Mouse (Mus musculus): Measurements from ENCODE around the gene Abi2. TPM values are rescaled to one million over a fixed set of nuclear protein-coding genes. Genes with fewer than 3 reads are reported as not detected.

The Abi2 gene
- total RNA-seq, 1 experiment from 2014 or later = 44.2 TPM

DNA sequence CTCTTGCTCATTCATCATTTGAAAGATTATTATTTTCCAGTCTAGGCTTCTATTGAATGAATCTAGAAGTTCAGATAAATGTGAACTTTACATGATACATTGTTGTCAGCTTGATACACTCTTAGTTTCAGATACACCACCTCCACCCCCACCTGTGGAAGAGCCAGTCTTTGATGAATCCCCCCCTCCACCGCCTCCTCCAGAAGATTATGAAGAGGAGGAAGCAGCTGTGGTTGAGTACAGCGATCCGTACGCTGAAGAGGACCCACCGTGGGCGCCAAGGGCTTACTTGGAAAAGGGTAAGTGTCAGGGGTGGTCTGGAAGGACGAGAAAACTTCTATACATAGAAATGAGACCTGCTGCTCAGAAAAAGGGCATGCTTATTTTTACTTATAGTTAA lies 61.1 kb downstream of the Abi2 start:
- no peak for ATAC-seq (replicated peaks in 1 of 2; ENCODE audit: insufficient read depth in 1 of 2, low FRiP score in 2 of 2, low TSS enrichment in 1 of 2, low read depth in 1 of 2, poor library complexity in 2 of 2, severe bottlenecking in 2 of 2)

- no peak for ATAC-seq (replicated peaks in 1 of 2; ENCODE audit: insufficient read depth in 1 of 2, low FRiP score in 2 of 2, low TSS enrichment in 1 of 2, low read depth in 1 of 2, poor library complexity in 2 of 2, severe bottlenecking in 2 of 2)
Observed at GRCm38 (mm10) chr1:60481561-60481960, 72.1 kb downstream of the Abi2 start.

GRCm38 (mm10) chr1:60482881-60483280 lies 73.5 kb downstream of the Abi2 start:
- ATAC-seq (replicated peaks in 1 of 2; ENCODE audit: insufficient read depth in 1 of 2, low FRiP score in 2 of 2, low TSS enrichment in 1 of 2, low read depth in 1 of 2, poor library complexity in 2 of 2, severe bottlenecking in 2 of 2) = peak in 1 of 2 experiments; percentile 56; a peak in 2 of 4 replicates

GRCm38 (mm10) chr1:60485649-60486048 lies 76.2 kb downstream of the Abi2 start:
- no peak for ATAC-seq (replicated peaks in 1 of 2; ENCODE audit: insufficient read depth in 1 of 2, low FRiP score in 2 of 2, low TSS enrichment in 1 of 2, low read depth in 1 of 2, poor library complexity in 2 of 2, severe bottlenecking in 2 of 2)

- no peak for ATAC-seq (replicated peaks in 1 of 2; ENCODE audit: insufficient read depth in 1 of 2, low FRiP score in 2 of 2, low TSS enrichment in 1 of 2, low read depth in 1 of 2, poor library complexity in 2 of 2, severe bottlenecking in 2 of 2)
Observed at GRCm38 (mm10) chr1:60488635-60489034, 79.2 kb downstream of the Abi2 start.

GRCm38 (mm10) chr1:60489660-60490059 lies 80.2 kb downstream of the Abi2 start:
- no peak for ATAC-seq (replicated peaks in 1 of 2; ENCODE audit: insufficient read depth in 1 of 2, low FRiP score in 2 of 2, low TSS enrichment in 1 of 2, low read depth in 1 of 2, poor library complexity in 2 of 2, severe bottlenecking in 2 of 2)

GRCm38 (mm10) chr1:60490510-60490909 lies 81.1 kb downstream of the Abi2 start:
- no peak for ATAC-seq (replicated peaks in 1 of 2; ENCODE audit: insufficient read depth in 1 of 2, low FRiP score in 2 of 2, low TSS enrichment in 1 of 2, low read depth in 1 of 2, poor library complexity in 2 of 2, severe bottlenecking in 2 of 2)

GRCm38 (mm10) chr1:60492404-60492803 lies 83.0 kb downstream of the Abi2 start:
- ATAC-seq (replicated peaks in 1 of 2; ENCODE audit: insufficient read depth in 1 of 2, low FRiP score in 2 of 2, low TSS enrichment in 1 of 2, low read depth in 1 of 2, poor library complexity in 2 of 2, severe bottlenecking in 2 of 2) = no peak

- ATAC-seq (replicated peaks in 1 of 2; ENCODE audit: insufficient read depth in 1 of 2, low FRiP score in 2 of 2, low TSS enrichment in 1 of 2, low read depth in 1 of 2, poor library complexity in 2 of 2, severe bottlenecking in 2 of 2) = no peak
Observed at GRCm38 (mm10) chr1:60493421-60493820, 84.0 kb downstream of the Abi2 start.

DNA sequence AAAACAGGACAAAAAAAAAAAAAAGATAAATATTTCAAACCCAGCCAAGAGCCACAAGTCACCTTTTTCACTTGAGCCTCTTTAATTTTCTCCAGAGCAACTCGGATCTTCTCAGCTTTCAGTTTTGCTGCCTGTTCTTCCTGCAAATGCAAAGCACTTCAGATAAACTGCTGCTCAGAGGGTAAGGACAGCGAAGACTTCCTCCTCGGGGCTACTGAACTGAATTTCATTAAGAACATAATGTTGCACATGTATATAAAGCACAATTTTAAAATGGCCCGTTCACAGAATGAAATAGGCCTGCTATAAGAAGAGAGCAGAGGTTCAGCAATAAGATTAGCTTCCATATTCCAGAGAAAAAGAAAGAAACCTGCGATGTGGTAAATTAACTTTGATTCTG lies 94.0 kb downstream of the Abi2 start:
- ATAC-seq (replicated peaks in 1 of 2; ENCODE audit: insufficient read depth in 1 of 2, low FRiP score in 2 of 2, low TSS enrichment in 1 of 2, low read depth in 1 of 2, poor library complexity in 2 of 2, severe bottlenecking in 2 of 2) = peak in 1 of 2 experiments; percentile 46; a peak in 2 of 4 replicates

GRCm38 (mm10) chr1:60510584-60510983 lies 101.2 kb downstream of the Abi2 start:
- ATAC-seq (replicated peaks in 1 of 2; ENCODE audit: insufficient read depth in 1 of 2, low FRiP score in 2 of 2, low TSS enrichment in 1 of 2, low read depth in 1 of 2, poor library complexity in 2 of 2, severe bottlenecking in 2 of 2) = no peak

DNA sequence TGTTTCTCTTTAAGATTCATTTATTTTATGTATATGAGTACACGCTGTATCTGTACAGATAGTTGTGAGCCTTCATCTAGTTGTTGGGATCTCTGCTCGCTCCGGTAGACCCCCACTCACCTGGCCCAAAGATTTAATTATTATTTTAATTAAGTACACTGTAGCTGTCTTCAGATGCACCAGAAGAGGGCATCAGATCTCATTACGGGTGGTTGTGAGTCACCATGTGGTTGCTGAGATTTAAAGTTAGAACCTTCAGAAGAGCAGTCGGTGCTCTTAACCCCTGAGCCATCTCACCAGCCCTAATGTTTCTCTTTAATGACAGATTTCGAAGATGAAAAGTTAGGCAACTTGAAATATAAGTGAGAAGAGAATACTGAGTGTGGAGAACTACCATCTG lies 120.7 kb downstream of the Abi2 start:
- no peak for ATAC-seq (replicated peaks in 1 of 2; ENCODE audit: insufficient read depth in 1 of 2, low FRiP score in 2 of 2, low TSS enrichment in 1 of 2, low read depth in 1 of 2, poor library complexity in 2 of 2, severe bottlenecking in 2 of 2)

GRCm38 (mm10) chr1:60530636-60531035 lies 121.2 kb downstream of the Abi2 start:
- no peak for ATAC-seq (replicated peaks in 1 of 2; ENCODE audit: insufficient read depth in 1 of 2, low FRiP score in 2 of 2, low TSS enrichment in 1 of 2, low read depth in 1 of 2, poor library complexity in 2 of 2, severe bottlenecking in 2 of 2)

Other genes starting within 250 kb of the Abi2 start
- 15.0 and 18.3 TPM in 2 replicates for gene Nbeal1, start 229.0 kb upstream of the Abi2 start, total RNA-seq (2017)
- gene Cyp20a1, start 66.3 kb upstream of the Abi2 start, total RNA-seq (2017) = 20.6 and 27.8 TPM in 2 replicates
- gene Raph1, start 157.5 kb downstream of the Abi2 start, total RNA-seq (2017) = 0.35 and 2.4 TPM in 2 replicates

Data from hematopoietic stem cell, adult 5-6 weeks (primary cell).